Mouse (Mus musculus) embryonic facial prominence, embryonic 15.5 days (tissue): ENCODE results near the gene Ice2. TPM values are rescaled to one million over a fixed set of nuclear protein-coding genes. Genes with fewer than 3 reads are reported as not detected.

Experiments used
- ATAC-seq: fragments of 200-750 bp; cut with Nextera tagmentation; 2 replicates; pipeline ENCODE4 v1.8.0; 2017; ENCODE audit warnings: low read depth, moderate TSS enrichment; ENCODE audit not compliant: insufficient number of reproducible peaks, low FRiP score, low TSS enrichment
- H3K27ac ChIP-seq: fragments of 300-500 bp; sonication (generic); replicated peaks from 2 replicates; pipeline ENCODE4 v1.5.1; 2015; ENCODE audit warnings: mild to moderate bottlenecking, inconsistent platforms
- H3K27me3 ChIP-seq: fragments of 300-500 bp; sonication (generic); 2 replicates; pipeline ENCODE4 v1.6.1; 2015; ENCODE audit warnings: inconsistent platforms
- H3K36me3 ChIP-seq: fragments of 300-500 bp; sonication (generic); 2 replicates; pipeline ENCODE4 v1.6.1; 2015; ENCODE audit warnings: mild to moderate bottlenecking, inconsistent platforms
- H3K4me1 ChIP-seq: fragments of 300-500 bp; sonication (generic); 2 replicates; pipeline ENCODE4 v1.6.1; 2015; ENCODE audit warnings: inconsistent platforms
- H3K4me2 ChIP-seq: fragments of 300-500 bp; sonication (generic); replicated peaks from 2 replicates; pipeline ENCODE4 v1.6.1; 2015; ENCODE audit warnings: mild to moderate bottlenecking, inconsistent platforms
- H3K4me3 ChIP-seq: fragments of 300-500 bp; sonication (generic); replicated peaks from 2 replicates; pipeline ENCODE4 v1.5.1; 2015; ENCODE audit warnings: mild to moderate bottlenecking, inconsistent platforms
- H3K9ac ChIP-seq: fragments of 300-500 bp; sonication (generic); 2 replicates; pipeline ENCODE4 v1.6.1; 2015; ENCODE audit warnings: inconsistent platforms
- H3K9me3 ChIP-seq: fragments of 300-500 bp; sonication (generic); replicated peaks from 2 replicates; pipeline ENCODE4 v1.6.1; 2016; ENCODE audit warnings: inconsistent platforms
- WGBS: fragments of 180-500 bp; shearing (Covaris S2); methylation state at CpG from one replicate; pipeline ENCODE4 v1.1.7; 2015; 5-methylcytosine and 5-hydroxymethylcytosine counted together
- polyA plus RNA-seq: library from polyadenylated mRNA; unstranded; fragments of >200 nt; fragmentation: Nextera tagmentation; extraction: Ambion mirVana; gene quantifications from 2 replicates; pipeline ENCODE4 v1.2.1, GENCODE M21; 2015

Gene Ice2
- polyA plus RNA-seq, 1 experiment from 2014 or later = 19.0 TPM

GRCm38 (mm10) chr9:69451886-69452810 is 54.4 kb downstream of the Ice2 start:
- Histone ChIP-seq H3K36me3 (no peaks in the 10 kb centered on the region; the same call in 1 of the 2 replicates), H3K9ac (no peak overlapping the region), H3K4me1 (peaks cover 46% of the 10 kb centered on the region), H3K4me2 (no peak overlapping the region), H3K27ac (peak overlapping the region; percentile 99), H3K27me3 (no peaks in the 10 kb centered on the region), H3K4me3 (no peak overlapping the region), H3K9me3 (no peaks in the 10 kb centered on the region)
- 82% methylated on average over 10 of the region's 10 CpGs for WGBS
- no peak for ATAC-seq

- H3K4me2 ChIP-seq = peak within 1 kb of the TSS; percentile 65
- WGBS = 5% methylated on average over 37 of the region's 37 CpGs
- peaks cover 57% of the 10 kb centered on the region for H3K4me1 ChIP-seq
- H3K27me3 ChIP-seq = no peaks in the 10 kb centered on the region
- ATAC-seq = peak; percentile 90
- peak within 1 kb of the TSS; percentile 84 for H3K9ac ChIP-seq
- H3K9me3 ChIP-seq = no peaks in the 10 kb centered on the region
- H3K4me3 ChIP-seq = peak within 1 kb of the TSS; percentile 87
- no peaks in the 10 kb centered on the region; the same call in 1 of the 2 replicates for H3K36me3 ChIP-seq
- H3K27ac ChIP-seq = peak within 1 kb of the TSS; percentile 99
These were observed 55.6 kb downstream of the Ice2 start, which contains the start of gene Anxa2 for GRCm38 (mm10) chr9:69453066-69453900. Gene Anxa2 (plus strand): TSS chr9:69453620.

GRCm38 (mm10) chr9:69453901-69454666 is 56.4 kb downstream of the Ice2 start:
- peak overlapping the region; percentile 99 for H3K27ac ChIP-seq
- no peaks in the 10 kb centered on the region; the same call in 1 of the 2 replicates for H3K36me3 ChIP-seq
- peak overlapping the region; percentile 65 for H3K4me2 ChIP-seq
- ATAC-seq = no peak; the same call in 1 of the 2 replicates
- no peaks in the 10 kb centered on the region for H3K27me3 ChIP-seq
- H3K4me3 ChIP-seq = peak overlapping the region; percentile 87
- WGBS = 4% methylated on average over 32 of the region's 32 CpGs
- H3K9ac ChIP-seq = peak overlapping the region; percentile 84
- no peaks in the 10 kb centered on the region for H3K9me3 ChIP-seq
- H3K4me1 ChIP-seq = peaks cover 64% of the 10 kb centered on the region

GRCm38 (mm10) chr9:69454691-69455090 is 57.0 kb downstream of the Ice2 start:
- WGBS = 15% methylated on average over 4 of the region's 4 CpGs

GRCm38 (mm10) chr9:69455391-69455790 is 57.7 kb downstream of the Ice2 start:
- no peaks in the 10 kb centered on the region for H3K27me3 ChIP-seq
- peak overlapping the region; percentile 39 for H3K9ac ChIP-seq
- H3K36me3 ChIP-seq = peaks cover 6% of the 10 kb centered on the region; the same call in 1 of the 2 replicates
- peak overlapping the region; percentile 87 for H3K4me3 ChIP-seq
- peak overlapping the region; percentile 99 for H3K27ac ChIP-seq
- peak overlapping the region; percentile 65 for H3K4me2 ChIP-seq
- peaks cover 77% of the 10 kb centered on the region for H3K4me1 ChIP-seq
- no peak for ATAC-seq
- no peaks in the 10 kb centered on the region for H3K9me3 ChIP-seq
- WGBS = 39% methylated on average over 4 of the region's 4 CpGs

More at GRCm38 (mm10) chr9:69454691-69455090, 57.0 kb downstream of the Ice2 start:
- Histone ChIP-seq H3K27ac (peak overlapping the region; percentile 99), H3K36me3 (no peaks in the 10 kb centered on the region; the same call in 1 of the 2 replicates), H3K4me2 (peak overlapping the region; percentile 65), H3K9me3 (no peaks in the 10 kb centered on the region), H3K4me3 (peak overlapping the region; percentile 87), H3K27me3 (no peaks in the 10 kb centered on the region), H3K4me1 (peaks cover 70% of the 10 kb centered on the region), H3K9ac (peak overlapping the region; percentile 84)
- no peak for ATAC-seq

- Histone ChIP-seq H3K9ac (no peak overlapping the region; the same call in 1 of the 2 replicates), H3K36me3 (peaks cover 12% of the 10 kb centered on the region; the same call in 1 of the 2 replicates), H3K27ac (peak overlapping the region; percentile 99), H3K4me2 (peak overlapping the region; percentile 65), H3K9me3 (no peaks in the 10 kb centered on the region), H3K27me3 (no peaks in the 10 kb centered on the region), H3K4me1 (peaks cover 82% of the 10 kb centered on the region), H3K4me3 (peak overlapping the region; percentile 87)
- ATAC-seq = no peak
- 33% methylated on average over 15 of the region's 15 CpGs for WGBS
These were observed 58.8 kb downstream of the Ice2 start for GRCm38 (mm10) chr9:69456406-69457075.

- H3K4me3 ChIP-seq = peak overlapping the region; percentile 87
- peaks cover 80% of the 10 kb centered on the region for H3K4me1 ChIP-seq
- no peaks in the 10 kb centered on the region for H3K9me3 ChIP-seq
- no peak overlapping the region for H3K9ac ChIP-seq
- no peaks in the 10 kb centered on the region for H3K27me3 ChIP-seq
- peak overlapping the region; percentile 65 for H3K4me2 ChIP-seq
- 86% methylated on average over 3 of the region's 3 CpGs for WGBS
- ATAC-seq = no peak
- peak overlapping the region; percentile 99 for H3K27ac ChIP-seq
- H3K36me3 ChIP-seq = peaks cover 19% of the 10 kb centered on the region; the same call in 1 of the 2 replicates
These were observed 59.4 kb downstream of the Ice2 start for GRCm38 (mm10) chr9:69457143-69457542.

- Histone ChIP-seq H3K27me3 (no peaks in the 10 kb centered on the region), H3K9me3 (no peaks in the 10 kb centered on the region), H3K27ac (peak overlapping the region; percentile 99), H3K4me3 (peak overlapping the region; percentile 87), H3K4me2 (peak overlapping the region; percentile 65), H3K4me1 (peaks cover 77% of the 10 kb centered on the region), H3K9ac (no peak overlapping the region), H3K36me3 (peaks cover 22% of the 10 kb centered on the region; the same call in 1 of the 2 replicates)
- WGBS = 7% methylated on average over 14 of the region's 14 CpGs
- ATAC-seq = peak; percentile 63
These were observed 60.3 kb downstream of the Ice2 start for GRCm38 (mm10) chr9:69457747-69458625.

GRCm38 (mm10) chr9:69458982-69459381 is 61.3 kb downstream of the Ice2 start:
- Histone ChIP-seq H3K4me2 (peak overlapping the region; percentile 65), H3K27me3 (no peaks in the 10 kb centered on the region), H3K4me3 (peak overlapping the region; percentile 87; the same call in 1 of the 2 replicates), H3K9me3 (no peaks in the 10 kb centered on the region), H3K9ac (no peak overlapping the region), H3K4me1 (peaks cover 80% of the 10 kb centered on the region), H3K36me3 (peaks cover 22% of the 10 kb centered on the region; the same call in 1 of the 2 replicates), H3K27ac (peak overlapping the region; percentile 99)
- ATAC-seq = peak; percentile 78
- 10% methylated on average over 2 of the region's 2 CpGs for WGBS
